Mouse (Mus musculus) midbrain, embryonic 15.5 days (tissue): ENCODE data around the gene Cct6b. TPM values are rescaled to one million over a fixed set of nuclear protein-coding genes. Genes with fewer than 3 reads are reported as not detected.

Experiments
- ATAC-seq: fragments of 200-750 bp; cut with Nextera tagmentation; replicated peaks from 2 replicates; pipeline ENCODE4 v1.8.0; 2017; ENCODE audit warnings: moderate TSS enrichment
- H3K27ac ChIP-seq: fragments of 300-500 bp; sonication (generic); 2 replicates; pipeline ENCODE4 v1.5.1; 2015; ENCODE audit warnings: mild to moderate bottlenecking, inconsistent platforms
- H3K27me3 ChIP-seq: fragments of 300-500 bp; sonication (generic); replicated peaks from 2 replicates; pipeline ENCODE4 v1.6.1; 2015; ENCODE audit warnings: inconsistent platforms
- H3K36me3 ChIP-seq: fragments of 300-500 bp; sonication (generic); replicated peaks from 2 replicates; pipeline ENCODE4 v1.6.1; 2015; ENCODE audit warnings: inconsistent platforms
- H3K4me1 ChIP-seq: fragments of 300-500 bp; sonication (generic); 2 replicates; pipeline ENCODE4 v1.6.1; 2015; ENCODE audit warnings: inconsistent platforms
- H3K4me2 ChIP-seq: fragments of 300-500 bp; sonication (generic); 2 replicates; pipeline ENCODE4 v1.6.1; 2015; ENCODE audit warnings: inconsistent platforms, mild to moderate bottlenecking, moderate library complexity
- H3K4me3 ChIP-seq: fragments of 300-500 bp; sonication (generic); 2 replicates; pipeline ENCODE4 v1.5.1; 2015; ENCODE audit warnings: mild to moderate bottlenecking, inconsistent platforms
- H3K9ac ChIP-seq: fragments of 300-500 bp; sonication (generic); 2 replicates; pipeline ENCODE4 v1.6.1; 2015; ENCODE audit warnings: mild to moderate bottlenecking, inconsistent platforms
- H3K9me3 ChIP-seq: fragments of 300-500 bp; sonication (generic); 2 replicates; pipeline ENCODE4 v1.6.1; 2016; ENCODE audit warnings: inconsistent platforms
- WGBS: fragments of 180-500 bp; shearing (Covaris S2); methylation state at CpG from one replicate; pipeline ENCODE4 v1.1.7; 2015; ENCODE audit warnings: mixed read lengths; 5-methylcytosine and 5-hydroxymethylcytosine counted together
- polyA plus RNA-seq: library from polyadenylated mRNA; unstranded; fragments of >200 nt; fragmentation: Nextera tagmentation; extraction: Ambion mirVana; gene quantifications from 2 replicates; pipeline ENCODE4 v1.2.1, GENCODE M21; 2015

Cct6b gene
- 0.11 and 0.56 TPM in 2 replicates for polyA plus RNA-seq

GRCm38 (mm10) chr11:82763742-82764437 is at the start of gene Cct6b, which contains the start of gene Zfp830:
Gene Cct6b, minus strand, starts transcription at chr11:82764321.
Gene Zfp830, plus strand, starts transcription at chr11:82764345.
- peak; percentile 100 for ATAC-seq
- H3K4me3 ChIP-seq, result peak within 1 kb of the TSS; percentile 99
- peaks cover 3% of the 10 kb centered on the region; the same call in 1 of the 2 replicates for H3K27me3 ChIP-seq
- under 1% methylated on average over 44 of the region's 44 CpGs for WGBS
- H3K9ac ChIP-seq, result peak within 1 kb of the TSS; percentile 95
- peaks cover 26% of the 10 kb centered on the region for H3K4me1 ChIP-seq
- no peaks in the 10 kb centered on the region for H3K9me3 ChIP-seq
- 0 out of 2 replicates have a peak, but pooled peaks cover 4% of the 10 kb centered on the region for H3K36me3 ChIP-seq
- H3K4me2 ChIP-seq, result peak within 1 kb of the TSS; percentile 95
- H3K27ac ChIP-seq, result peak within 1 kb of the TSS; percentile 94

GRCm38 (mm10) chr11:82808485-82808884 is 44.4 kb upstream of the Cct6b start:
- H3K4me1 ChIP-seq, result 0 out of 2 replicates have a peak, but pooled peaks cover 3% of the 10 kb centered on the region
- no peak for ATAC-seq
- H3K9ac ChIP-seq, result no peak overlapping the region
- no peak overlapping the region for H3K4me3 ChIP-seq
- no peak overlapping the region for H3K4me2 ChIP-seq
- no peak overlapping the region for H3K27ac ChIP-seq
- 73% methylated on average over 5 of the region's 5 CpGs for WGBS
- H3K9me3 ChIP-seq, result no peaks in the 10 kb centered on the region
- H3K27me3 ChIP-seq, result no peaks in the 10 kb centered on the region
- H3K36me3 ChIP-seq, result peaks cover 2% of the 10 kb centered on the region; the same call in 1 of the 2 replicates

DNA sequence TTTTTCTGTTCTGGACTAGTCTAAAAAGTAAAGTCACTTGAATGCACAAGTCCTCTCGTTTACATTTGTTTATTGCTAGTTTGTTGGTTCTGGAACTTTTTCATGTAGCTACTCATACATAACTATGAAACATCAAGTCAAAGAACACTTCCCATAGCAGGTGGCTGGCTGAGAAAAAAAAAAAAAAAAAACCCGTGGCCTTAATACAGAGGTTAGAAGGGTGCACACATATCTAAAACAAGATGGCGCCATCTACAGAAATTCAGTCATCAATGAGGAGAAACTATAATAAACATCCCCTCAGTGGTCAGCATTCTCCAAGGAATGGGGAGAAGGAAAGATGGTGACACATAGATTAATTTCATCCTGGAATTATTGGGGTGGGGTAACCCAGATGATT is 43.2 kb upstream of the Cct6b start:
- WGBS, result 81% methylated on average over 3 of the region's 3 CpGs
- no peak overlapping the region for H3K9ac ChIP-seq
- H3K27ac ChIP-seq, result no peak overlapping the region
- H3K36me3 ChIP-seq, result peaks cover 13% of the 10 kb centered on the region; the same call in 1 of the 2 replicates
- no peak overlapping the region for H3K4me3 ChIP-seq
- no peaks in the 10 kb centered on the region for H3K9me3 ChIP-seq
- H3K27me3 ChIP-seq, result no peaks in the 10 kb centered on the region
- H3K4me2 ChIP-seq, result no peak overlapping the region
- no peaks in the 10 kb centered on the region for H3K4me1 ChIP-seq
- ATAC-seq, result no peak

- H3K36me3 ChIP-seq, result peaks cover 20% of the 10 kb centered on the region; the same call in 1 of the 2 replicates
- no peak for ATAC-seq
- no peak overlapping the region for H3K9ac ChIP-seq
- H3K9me3 ChIP-seq, result no peaks in the 10 kb centered on the region
- H3K27me3 ChIP-seq, result no peaks in the 10 kb centered on the region
- no peak overlapping the region for H3K4me3 ChIP-seq
- no peak overlapping the region for H3K27ac ChIP-seq
- no peaks in the 10 kb centered on the region for H3K4me1 ChIP-seq
- H3K4me2 ChIP-seq, result no peak overlapping the region
- WGBS, result 64% methylated on average over 3 of the region's 3 CpGs
Observed at GRCm38 (mm10) chr11:82806656-82807055, 42.5 kb upstream of the Cct6b start.

- Histone ChIP-seq H3K27ac (no peak overlapping the region), H3K9me3 (no peaks in the 10 kb centered on the region), H3K4me1 (peaks cover 21% of the 10 kb centered on the region), H3K36me3 (peaks cover 18% of the 10 kb centered on the region; the same call in 1 of the 2 replicates), H3K9ac (no peak overlapping the region), H3K4me2 (no peak overlapping the region), H3K4me3 (no peak overlapping the region), H3K27me3 (no peaks in the 10 kb centered on the region)
- 95% methylated on average over 11 of the region's 11 CpGs for WGBS
- no peak for ATAC-seq
Observed at GRCm38 (mm10) chr11:82783453-82783852, 19.3 kb upstream of the Cct6b start.

GRCm38 (mm10) chr11:82782197-82782596 is 18.1 kb upstream of the Cct6b start:
- Histone ChIP-seq H3K27me3 (no peaks in the 10 kb centered on the region), H3K4me2 (peak overlapping the region; percentile 80), H3K4me3 (peak overlapping the region; percentile 95), H3K36me3 (0 out of 2 replicates have a peak, but pooled peaks cover 17% of the 10 kb centered on the region), H3K4me1 (peaks cover 21% of the 10 kb centered on the region), H3K9me3 (no peaks in the 10 kb centered on the region), H3K27ac (no peak overlapping the region), H3K9ac (peak overlapping the region; percentile 95)
- WGBS, result 49% methylated on average over 6 of the region's 6 CpGs
- no peak for ATAC-seq

DNA sequence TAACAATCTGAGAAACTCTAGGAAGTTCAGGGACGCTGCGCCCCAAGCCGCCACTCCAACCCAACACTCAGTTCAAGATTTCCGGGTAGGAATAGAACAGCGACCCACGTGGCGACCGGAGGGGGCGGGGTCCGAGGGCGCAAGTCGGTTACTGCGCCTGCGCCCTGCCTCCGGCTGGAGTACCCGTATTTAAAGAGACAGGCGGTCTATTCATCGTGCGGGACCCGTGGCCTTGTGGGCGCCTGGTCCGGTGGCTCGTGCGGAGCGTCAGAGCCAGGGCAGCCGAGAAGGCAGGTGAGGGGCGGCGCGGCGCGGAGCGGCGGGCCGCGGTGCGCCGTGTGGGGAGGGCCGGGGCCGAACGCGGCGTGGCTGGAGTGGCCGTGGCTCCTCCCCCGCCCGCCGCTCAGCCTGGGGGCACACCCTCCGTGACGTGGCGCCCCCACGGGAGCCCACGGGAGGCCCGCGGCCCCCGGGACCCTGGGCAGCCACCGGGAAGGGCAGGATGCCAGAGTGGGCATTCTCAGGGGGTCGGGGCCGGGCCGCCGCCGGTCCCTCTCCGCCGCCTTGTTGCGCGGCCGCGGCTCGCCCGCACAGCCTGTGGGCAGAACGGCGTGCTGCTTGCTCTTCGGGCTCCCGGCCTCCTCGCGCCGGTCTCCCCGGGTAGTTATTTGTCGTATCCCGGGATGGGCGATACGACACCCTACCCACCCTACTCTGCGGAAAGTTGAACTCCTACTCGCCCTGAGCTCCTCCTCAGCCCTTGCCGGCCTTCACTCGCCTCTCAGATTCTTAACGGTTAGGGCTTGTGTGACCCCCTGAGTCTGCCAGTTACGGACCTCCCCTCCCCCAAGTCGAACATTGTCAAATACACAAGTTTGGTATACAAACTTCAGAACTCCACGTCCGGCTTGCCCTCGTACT is 17.1 kb upstream of the Cct6b start, which contains the start of gene Lig3:
Lig3 (plus strand) TSS at position 126 of the 921 bp plus-strand sequence.
- no peaks in the 10 kb centered on the region for H3K9me3 ChIP-seq
- under 1% methylated on average over 67 of the region's 90 CpGs for WGBS
- 0 out of 2 replicates have a peak, but pooled peaks cover 14% of the 10 kb centered on the region for H3K36me3 ChIP-seq
- peak within 1 kb of the TSS; percentile 80 for H3K4me2 ChIP-seq
- peak within 1 kb of the TSS; percentile 95 for H3K9ac ChIP-seq
- ATAC-seq, result peak; percentile 97
- H3K4me1 ChIP-seq, result peaks cover 21% of the 10 kb centered on the region
- peak within 1 kb of the TSS; percentile 95 for H3K4me3 ChIP-seq
- H3K27ac ChIP-seq, result peak within 1 kb of the TSS; percentile 98
- no peaks in the 10 kb centered on the region for H3K27me3 ChIP-seq

- Histone ChIP-seq H3K4me2 (peak overlapping the region; percentile 80), H3K4me1 (peaks cover 21% of the 10 kb centered on the region), H3K9me3 (no peaks in the 10 kb centered on the region), H3K4me3 (peak overlapping the region; percentile 95), H3K27me3 (no peaks in the 10 kb centered on the region), H3K27ac (no peak overlapping the region), H3K9ac (peak overlapping the region; percentile 95; the same call in 1 of the 2 replicates), H3K36me3 (0 out of 2 replicates have a peak, but pooled peaks cover 8% of the 10 kb centered on the region)
- ATAC-seq, result no peak
- WGBS, result 57% methylated on average over 5 of the region's 5 CpGs
Observed at GRCm38 (mm10) chr11:82780134-82780533, 16.0 kb upstream of the Cct6b start.

GRCm38 (mm10) chr11:82764438-82764924 is 360 bp upstream of the Cct6b start:
- peak; percentile 71 for ATAC-seq
- 0 out of 2 replicates have a peak, but pooled peaks cover 4% of the 10 kb centered on the region for H3K36me3 ChIP-seq

DNA sequence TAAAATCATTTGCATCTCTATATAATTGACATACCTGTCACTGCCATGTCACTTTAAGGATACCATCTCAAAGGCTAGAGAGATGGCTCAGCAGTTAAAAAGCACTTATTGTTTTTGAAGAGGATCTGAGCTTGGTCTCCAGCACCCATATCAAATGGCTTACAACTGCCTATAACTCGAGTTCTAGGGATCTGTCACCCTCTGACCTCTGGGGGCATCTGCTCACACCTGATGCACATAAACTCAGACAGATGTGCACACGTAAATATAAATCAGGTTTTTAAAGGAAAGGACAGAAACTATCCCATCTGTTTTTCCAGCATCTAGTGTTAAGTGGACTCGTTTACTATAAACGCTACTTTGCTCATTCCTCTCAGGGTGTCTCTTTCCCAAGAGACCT is 860 bp downstream of the Cct6b start:
- WGBS, result 9% methylated on average over 4 of the region's 4 CpGs

More at GRCm38 (mm10) chr11:82764438-82764924, 360 bp upstream of the Cct6b start:
- Histone ChIP-seq H3K9ac (peak overlapping the region; percentile 95), H3K27ac (peak overlapping the region; percentile 94), H3K4me2 (peak overlapping the region; percentile 95), H3K27me3 (no peaks in the 10 kb centered on the region), H3K4me3 (peak overlapping the region; percentile 99), H3K4me1 (peaks cover 26% of the 10 kb centered on the region), H3K9me3 (no peaks in the 10 kb centered on the region)
- under 1% methylated on average over 28 of the region's 28 CpGs for WGBS

GRCm38 (mm10) chr11:82762286-82762829 is 1.8 kb downstream of the Cct6b start:
- peaks cover 26% of the 10 kb centered on the region for H3K4me1 ChIP-seq
- H3K4me3 ChIP-seq, result no peak overlapping the region
- no peaks in the 10 kb centered on the region for H3K36me3 ChIP-seq
- no peaks in the 10 kb centered on the region for H3K9me3 ChIP-seq
- no peak overlapping the region for H3K4me2 ChIP-seq
- no peak overlapping the region for H3K9ac ChIP-seq
- WGBS, result 85% methylated on average over 6 of the region's 6 CpGs
- H3K27me3 ChIP-seq, result peaks cover 3% of the 10 kb centered on the region; the same call in 1 of the 2 replicates
- ATAC-seq, result no peak
- H3K27ac ChIP-seq, result no peak overlapping the region

More for the DNA sequence above, 860 bp downstream of the Cct6b start:
- Histone ChIP-seq H3K4me1 (peaks cover 26% of the 10 kb centered on the region), H3K9me3 (no peaks in the 10 kb centered on the region), H3K9ac (peak overlapping the region; percentile 95), H3K4me3 (peak overlapping the region; percentile 99), H3K27me3 (peaks cover 3% of the 10 kb centered on the region; the same call in 1 of the 2 replicates), H3K36me3 (no peaks in the 10 kb centered on the region), H3K4me2 (peak overlapping the region; percentile 95), H3K27ac (peak overlapping the region; percentile 94)
- no peak for ATAC-seq
